Mouse (Mus musculus) intestine, embryonic 14.5 days (tissue): Measurements from ENCODE around the gene Tatdn3. TPM values are rescaled to one million over a fixed set of nuclear protein-coding genes. Genes with fewer than 3 reads are reported as not detected.
A peak's percentile ranks its signal among the peaks of the same experiment; 100 is the strongest.
"Not testable (repeated sequence)": the region's sequence is repeated elsewhere in the genome, so short reads cannot be mapped to it uniquely, and the experiment has no call there.

Experiments used
- ATAC-seq: fragments of 200-750 bp; cut with Nextera tagmentation; replicated peaks from 2 replicates; pipeline ENCODE4 v1.8.0; 2017; ENCODE audit warnings: low read depth, moderate number of reproducible peaks, moderate TSS enrichment, moderate library complexity; ENCODE audit not compliant: low FRiP score, low TSS enrichment
- DNase-seq: peaks from one replicate; pipeline ENCODE4 v3.0.0-alpha.2; 2018; ENCODE audit warnings: low spot score
- H3K27ac ChIP-seq: fragments of 300-500 bp; sonication (generic); 2 replicates; pipeline ENCODE4 v1.5.1; 2014; ENCODE audit warnings: low read depth, mild to moderate bottlenecking, control low read depth
- H3K27me3 ChIP-seq: fragments of 300-500 bp; sonication (generic); replicated peaks from 2 replicates; pipeline ENCODE4 v1.6.1; 2014; ENCODE audit warnings: low read length, control low read depth; ENCODE audit not compliant: control insufficient read depth, insufficient read depth
- H3K36me3 ChIP-seq: fragments of 300-500 bp; sonication (generic); 2 replicates; pipeline ENCODE4 v1.6.1; 2014; ENCODE audit warnings: low read length, control low read depth; ENCODE audit not compliant: control insufficient read depth, insufficient read depth
- H3K4me1 ChIP-seq: fragments of 300-500 bp; sonication (generic); replicated peaks from 2 replicates; pipeline ENCODE4 v1.6.1; 2014; ENCODE audit warnings: low read length, control low read depth, mixed read lengths; ENCODE audit not compliant: control insufficient read depth, insufficient read depth
- H3K4me2 ChIP-seq: fragments of 300-500 bp; sonication (generic); 2 replicates; pipeline ENCODE4 v1.6.1; 2014; ENCODE audit warnings: low read length
- H3K4me3 ChIP-seq: fragments of 300-500 bp; sonication (generic); 2 replicates; pipeline ENCODE4 v1.5.1; 2014; ENCODE audit warnings: low read depth, low read length, control low read depth, mixed read lengths
- H3K9ac ChIP-seq: fragments of 300-500 bp; sonication (generic); 2 replicates; pipeline ENCODE4 v1.6.1; 2014; ENCODE audit warnings: mild to moderate bottlenecking, low read length
- H3K9me3 ChIP-seq: fragments of 300-500 bp; sonication (generic); 2 replicates; pipeline ENCODE4 v1.6.1; 2016; ENCODE audit warnings: low read length, control low read depth; ENCODE audit not compliant: control insufficient read depth
- WGBS: fragments of 180-500 bp; shearing (Covaris S2); extraction: QIAGEN DNeasy Blood & Tissue Kit; methylation state at CpG from one replicate; pipeline ENCODE4 v1.1.7; 2014; 5-methylcytosine and 5-hydroxymethylcytosine counted together
- polyA plus RNA-seq: library from polyadenylated mRNA; unstranded; fragments of >200 nt; fragmentation: Nextera tagmentation; extraction: Ambion mirVana; gene quantifications from 2 replicates; pipeline ENCODE4 v1.2.1, GENCODE M21; 2014

The Tatdn3 gene
- polyA plus RNA-seq, 1 experiment from 2014 or later, result 12.4 TPM

- no peak for ATAC-seq
- Histone ChIP-seq H3K4me3 (no peak within 1 kb of the TSS), H3K4me2 (no peak within 1 kb of the TSS), H3K9ac (no peak within 1 kb of the TSS), H3K27me3 (no peaks in the 10 kb centered on the region), H3K9me3 (no peaks in the 10 kb centered on the region), H3K4me1 (no peaks in the 10 kb centered on the region), H3K27ac (no peak within 1 kb of the TSS), H3K36me3 (no peaks in the 10 kb centered on the region)
- WGBS, result 70% methylated on average over 6 of the region's 6 CpGs
- DNase-seq, result no peak
Measured at GRCm38 (mm10) chr1:191036554-191037334, 26.0 kb downstream of the Tatdn3 start, which contains the start of gene Spata45. TSS of gene Spata45 (plus strand) at chr1:191036639.

- no peak for ATAC-seq
- H3K36me3 ChIP-seq, result no peaks in the 10 kb centered on the region
- H3K4me2 ChIP-seq, result no peak overlapping the region
- no peak overlapping the region for H3K4me3 ChIP-seq
- H3K9ac ChIP-seq, result no peak overlapping the region
- 40% methylated on average over 4 of the region's 4 CpGs for WGBS
- DNase-seq, result no peak
- H3K27ac ChIP-seq, result no peak overlapping the region
- H3K9me3 ChIP-seq, result no peaks in the 10 kb centered on the region
- H3K27me3 ChIP-seq, result no peaks in the 10 kb centered on the region
- no peaks in the 10 kb centered on the region for H3K4me1 ChIP-seq
Measured at GRCm38 (mm10) chr1:191035649-191036048, 27.1 kb downstream of the Tatdn3 start.

- H3K36me3 ChIP-seq, H3K9me3 ChIP-seq, H3K4me1 ChIP-seq, DNase-seq, H3K27ac ChIP-seq, H3K4me2 ChIP-seq, H3K9ac ChIP-seq, H3K27me3 ChIP-seq, H3K4me3 ChIP-seq, ATAC-seq: not testable (repeated sequence)
- WGBS, result 61% methylated on average over 6 of the region's 6 CpGs
Measured at GRCm38 (mm10) chr1:191030922-191031425, 31.8 kb downstream of the Tatdn3 start.

GRCm38 (mm10) chr1:191030182-191030581 is 32.5 kb downstream of the Tatdn3 start:
- Histone ChIP-seq H3K27ac (no peak overlapping the region), H3K4me1 (peaks cover 9% of the 10 kb centered on the region; the same call in 1 of the 2 replicates), H3K9ac (no peak overlapping the region), H3K36me3 (no peaks in the 10 kb centered on the region), H3K4me3 (no peak overlapping the region), H3K27me3 (no peaks in the 10 kb centered on the region), H3K9me3 (no peaks in the 10 kb centered on the region), H3K4me2 (no peak overlapping the region)
- ATAC-seq, result no peak
- DNase-seq, result no peak
- WGBS, result 72% methylated on average over 10 of the region's 10 CpGs

GRCm38 (mm10) chr1:191026021-191026713 is 36.6 kb downstream of the Tatdn3 start, which contains the start of gene Flvcr1:
TSS of gene Flvcr1 (minus strand) at chr1:191026158.
- peaks cover 7% of the 10 kb centered on the region; the same call in 1 of the 2 replicates for H3K36me3 ChIP-seq
- WGBS, result under 1% methylated on average over 37 of the region's 50 CpGs
- DNase-seq, result peak; percentile 94
- peak; percentile 100 for ATAC-seq
- H3K27me3 ChIP-seq, result no peaks in the 10 kb centered on the region
- H3K9me3 ChIP-seq, result no peaks in the 10 kb centered on the region
- peak within 1 kb of the TSS; percentile 72 for H3K4me2 ChIP-seq
- H3K9ac ChIP-seq, result peak within 1 kb of the TSS; percentile 79
- H3K4me1 ChIP-seq, result peaks cover 15% of the 10 kb centered on the region
- H3K4me3 ChIP-seq, result peak within 1 kb of the TSS; percentile 71
- peak within 1 kb of the TSS; percentile 80 for H3K27ac ChIP-seq

DNA sequence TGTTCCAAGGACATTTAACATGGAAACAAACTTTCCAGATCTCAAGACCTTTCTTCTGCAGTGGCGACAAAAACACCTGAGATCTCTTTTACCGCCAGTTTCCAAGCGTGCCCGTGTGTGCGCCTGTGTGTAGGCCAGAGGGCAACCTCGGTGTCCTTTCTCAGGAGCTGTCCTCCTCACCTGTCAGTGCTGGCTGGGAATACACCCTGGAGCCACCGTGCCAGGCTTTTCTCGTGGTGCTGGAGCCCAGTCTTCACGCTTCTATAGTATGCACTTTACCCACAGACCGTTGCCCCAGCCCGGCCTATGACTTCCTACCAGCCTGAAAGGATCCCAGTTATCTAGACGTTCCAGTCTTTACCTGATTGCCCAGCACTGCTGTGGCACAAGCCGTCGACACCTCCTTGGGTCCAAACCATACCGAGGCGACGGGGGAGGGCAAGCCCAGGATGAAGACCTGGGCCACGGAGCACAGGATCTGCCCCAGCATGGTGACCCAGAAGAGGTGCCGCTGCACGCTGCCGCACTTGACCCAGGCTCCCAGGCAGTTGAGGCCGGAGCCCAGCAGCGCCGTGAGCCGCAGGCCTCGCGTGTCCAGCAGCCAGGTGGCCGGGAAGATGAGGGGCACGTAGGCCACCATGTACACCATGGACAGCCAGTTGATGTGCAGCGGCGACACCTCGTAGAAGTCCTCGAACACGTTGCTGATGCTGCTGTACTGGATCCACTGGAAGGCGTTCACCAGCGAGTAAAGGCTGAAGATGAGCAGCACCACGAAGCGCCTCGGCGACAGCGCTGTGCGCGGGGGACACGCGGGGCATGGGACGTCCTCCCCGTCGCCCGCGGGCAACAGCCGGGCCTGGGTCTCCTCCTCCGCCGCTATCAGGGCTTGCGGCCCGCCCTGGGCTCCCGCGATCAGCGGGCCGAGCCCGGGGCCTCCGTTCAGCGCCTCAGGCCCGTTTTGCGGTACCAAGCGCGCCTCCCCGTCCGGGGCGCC is 37.4 kb downstream of the Tatdn3 start:
- ATAC-seq (peak; percentile 15), DNase-seq (peak; percentile 82)
- H3K36me3 ChIP-seq, result peaks cover 10% of the 10 kb centered on the region; the same call in 1 of the 2 replicates
- WGBS, result 3% methylated on average over 68 of the region's 69 CpGs
- no peaks in the 10 kb centered on the region for H3K27me3 ChIP-seq
- H3K4me1 ChIP-seq, result peaks cover 15% of the 10 kb centered on the region
- H3K27ac ChIP-seq, result peak overlapping the region; percentile 74; the same call in 1 of the 2 replicates
- H3K9ac ChIP-seq, result peak overlapping the region; percentile 79
- H3K9me3 ChIP-seq, result no peaks in the 10 kb centered on the region
- peak overlapping the region; percentile 72 for H3K4me2 ChIP-seq
- H3K4me3 ChIP-seq, result peak overlapping the region; percentile 71

GRCm38 (mm10) chr1:191023806-191024205 is 38.9 kb downstream of the Tatdn3 start:
- not testable (repeated sequence) for H3K4me2 ChIP-seq, H3K27ac ChIP-seq, H3K27me3 ChIP-seq, H3K9me3 ChIP-seq, DNase-seq, ATAC-seq, H3K4me3 ChIP-seq, H3K9ac ChIP-seq
- Histone ChIP-seq H3K4me1 (peaks cover 15% of the 10 kb centered on the region), H3K36me3 (peaks cover 15% of the 10 kb centered on the region; the same call in 1 of the 2 replicates)
- WGBS, result 91% methylated on average over 5 of the region's 6 CpGs

- Histone ChIP-seq H3K4me2 (no peak overlapping the region), H3K9ac (no peak overlapping the region), H3K36me3 (peaks cover 15% of the 10 kb centered on the region; the same call in 1 of the 2 replicates), H3K4me1 (peaks cover 15% of the 10 kb centered on the region), H3K9me3 (no peaks in the 10 kb centered on the region), H3K4me3 (no peak overlapping the region), H3K27me3 (no peaks in the 10 kb centered on the region), H3K27ac (no peak overlapping the region)
- WGBS, result 75% methylated on average over 2 of the region's 2 CpGs
- no peak for DNase-seq
- no peak for ATAC-seq
Measured at GRCm38 (mm10) chr1:191023140-191023539, 39.6 kb downstream of the Tatdn3 start.
